ENCODE assay signal across 20 mouse cellular contexts in the genomic region with DNA sequence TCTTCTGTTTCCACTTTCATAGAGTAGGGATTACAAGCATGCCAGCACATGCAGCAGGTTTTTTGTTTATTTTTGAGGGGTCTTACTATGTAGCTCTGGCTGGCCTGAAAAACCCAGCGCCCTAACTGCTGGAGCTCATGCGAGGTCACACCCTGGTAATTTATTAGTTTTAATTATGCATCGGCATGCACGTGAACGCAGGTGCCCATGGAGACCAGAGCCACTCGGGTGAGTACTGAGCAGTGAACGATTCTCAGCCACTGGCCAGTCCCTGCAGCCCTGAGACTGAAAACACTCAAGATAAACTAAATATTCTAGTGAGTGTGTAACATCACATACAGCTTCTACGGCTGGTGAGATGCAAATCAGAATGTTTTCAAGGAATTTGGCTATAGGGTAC.
DNase-seq lines count a peak whose midpoint lies in the region; ATAC-seq and TF ChIP-seq lines count a peak whose summit lies in the region.
"Had no signal": no experiment of that assay in that cellular context is flagged by ENCODE, and none has a peak within 500 bp of the region (broad histone marks: within the 10 kb centered on the region; RNA-seq: fewer than 3 reads in every experiment).

No protein-coding gene starts in this region.

- H3K36me3 ChIP-seq in kidney, embryonic 14.5 days (ENCODE audit: control insufficient read depth, insufficient read depth, low read length) = peaks cover 7% of the 10 kb centered on the region; the same call in 1 of the 2 replicates
- peaks cover 13% of the 10 kb centered on the region; the same call in 1 of the 2 replicates for H3K36me3 ChIP-seq in hindbrain, postnatal 0 days (ENCODE audit: insufficient read depth, low read length)

- peak; percentile 49 for DNase-seq in heart, adult 11 months
- DNase-seq in heart, adult 9 months (ENCODE audit: low spot score in 2 of 2) = no peak
- DNase-seq in kidney, postnatal 10 days = peak; percentile 46
- DNase-seq in kidney, postnatal 4 days = peak; percentile 39 to 65
- no peak for DNase-seq in hindbrain, postnatal 0 days (ENCODE audit: low spot score)
- no peak for DNase-seq in spleen, adult 18-20 months
- DNase-seq in left cerebral cortex, postnatal 14 days (ENCODE audit: low spot score in 2 of 2) = no peak
- DNase-seq: adrenal gland, postnatal 10 days; B cell, adult 2 months; cerebellum, adult 11-12 months; cerebellum, adult 9-10 months; cerebellum, postnatal 25 days; gastrocnemius, postnatal 14 days; heart, postnatal 36 days had no signal

- H3K27me3 ChIP-seq in kidney, embryonic 14.5 days (ENCODE audit: control insufficient read depth, insufficient read depth, low read length) = no peaks in the 10 kb centered on the region
- H3K27me3 ChIP-seq in hindbrain, postnatal 0 days (ENCODE audit: insufficient read depth, low read length) = no peaks in the 10 kb centered on the region
- H3K27me3 ChIP-seq: embryonic facial prominence, embryonic 12.5 days; heart, embryonic 13.5 days had no signal

- TF ChIP-seq CTCF in hindbrain, postnatal 0 days (IDR thresholded peaks at IDR 0.05; ENCODE audit: low read depth) = no peak

- H3K27ac ChIP-seq in kidney, embryonic 14.5 days (ENCODE audit: low read depth, low read length) = no peak overlapping the region
- H3K27ac ChIP-seq in hindbrain, postnatal 0 days = no peak overlapping the region
- H3K27ac ChIP-seq: embryonic facial prominence, embryonic 12.5 days; heart, embryonic 13.5 days had no signal

- H3K4me2 ChIP-seq in kidney, embryonic 14.5 days (replicated peaks; ENCODE audit: low read depth, low read length) = no peak overlapping the region
- H3K4me2 ChIP-seq in hindbrain, postnatal 0 days (ENCODE audit: low read depth, low read length) = no peak overlapping the region
- H3K4me2 ChIP-seq: embryonic facial prominence, embryonic 12.5 days; heart, embryonic 13.5 days had no signal

- H3K4me1 ChIP-seq in kidney, embryonic 14.5 days (ENCODE audit: control insufficient read depth, insufficient read depth, low read length) = no peaks in the 10 kb centered on the region
- no peaks in the 10 kb centered on the region for H3K4me1 ChIP-seq in hindbrain, postnatal 0 days (ENCODE audit: insufficient read depth, low read length)
- H3K4me1 ChIP-seq: embryonic facial prominence, embryonic 12.5 days; heart, embryonic 13.5 days had no signal

- intact Hi-C loops in left cerebral cortex, postnatal 14 days (cut with DNase I) = no loop called here

- H3K9me3 ChIP-seq in kidney, embryonic 14.5 days (ENCODE audit: control insufficient read depth, low read length) = no peaks in the 10 kb centered on the region
- no peaks in the 10 kb centered on the region for H3K9me3 ChIP-seq in hindbrain, postnatal 0 days (ENCODE audit: low read length)
- H3K9me3 ChIP-seq: embryonic facial prominence, embryonic 12.5 days; G1E; heart, embryonic 13.5 days had no signal

- H3K4me3 ChIP-seq in kidney, embryonic 14.5 days (ENCODE audit: low read length) = no peak overlapping the region
- no peak overlapping the region for H3K4me3 ChIP-seq in hindbrain, postnatal 0 days (ENCODE audit: low read length)
- H3K4me3 ChIP-seq: embryonic facial prominence, embryonic 12.5 days; heart, embryonic 13.5 days had no signal

- peak; percentile 73; the same call in 1 of the 2 replicates for ATAC-seq in kidney, embryonic 14.5 days (ENCODE audit: low FRiP score, low TSS enrichment)
- no peak for ATAC-seq in hindbrain, postnatal 0 days
- ATAC-seq: CD4-positive, CD25-positive, alpha-beta regulatory T cell, adult 4 months; forebrain, embryonic 16.5 days had no signal

- 45% methylated on average over 8 of the region's 8 CpGs for WGBS in kidney, embryonic 14.5 days
- 76% methylated on average over 8 of the region's 8 CpGs for WGBS in hindbrain, postnatal 0 days

- no peak overlapping the region for H3K9ac ChIP-seq in kidney, embryonic 14.5 days (ENCODE audit: low read depth, low read length)
- H3K9ac ChIP-seq in hindbrain, postnatal 0 days (replicated peaks; ENCODE audit: low read length) = no peak overlapping the region
- H3K9ac ChIP-seq: embryonic facial prominence, embryonic 12.5 days; heart, embryonic 13.5 days had no signal

Comparison
In these comparisons a context has a peak if more than half of its experiments do, and no peak if none do; other contexts are left out.
1. DNase-seq: peak in heart, adult 11 months (single experiment), kidney, postnatal 10 days (single experiment) and kidney, postnatal 4 days (2 of 2); none in heart, adult 9 months (0 of 2), hindbrain, postnatal 0 days (single experiment), spleen, adult 18-20 months (0 of 2) and left cerebral cortex, postnatal 14 days (0 of 2).